Mouse (Mus musculus) hindbrain, postnatal 0 days (tissue): ENCODE results near the gene Nalcn. TPM values are rescaled to one million over a fixed set of nuclear protein-coding genes. Genes with fewer than 3 reads are reported as not detected.

Source experiments
- ATAC-seq: fragments of 200-750 bp; cut with Nextera tagmentation; 2 replicates; pipeline ENCODE4 v1.8.0; 2017; ENCODE audit warnings: mild to moderate bottlenecking, moderate TSS enrichment, moderate library complexity
- DNase-seq: peaks from one replicate; pipeline ENCODE4 v3.0.0-alpha.2; 2015; ENCODE audit warnings: low spot score
- H3K27ac ChIP-seq: fragments of 300-500 bp; sonication (generic); 2 replicates; pipeline ENCODE4 v1.5.1; 2014; ENCODE audit warnings: mild to moderate bottlenecking
- H3K27me3 ChIP-seq: fragments of 300-500 bp; sonication (generic); 2 replicates; pipeline ENCODE4 v1.6.1; 2014; ENCODE audit warnings: low read length, mixed read lengths; ENCODE audit not compliant: insufficient read depth
- H3K36me3 ChIP-seq: fragments of 300-500 bp; sonication (generic); 2 replicates; pipeline ENCODE4 v1.6.1; 2014; ENCODE audit warnings: low read length, mixed read lengths; ENCODE audit not compliant: insufficient read depth
- H3K4me1 ChIP-seq: fragments of 300-500 bp; sonication (generic); 2 replicates; pipeline ENCODE4 v1.6.1; 2014; ENCODE audit warnings: antibody characterized with exemption, low read length, mixed read lengths; ENCODE audit not compliant: insufficient read depth
- H3K4me2 ChIP-seq: fragments of 300-500 bp; sonication (generic); 2 replicates; pipeline ENCODE4 v1.6.1; 2014; ENCODE audit warnings: low read depth, mild to moderate bottlenecking, low read length, moderate library complexity, mixed read lengths
- H3K4me3 ChIP-seq: fragments of 300-500 bp; sonication (generic); 2 replicates; pipeline ENCODE4 v1.5.1; 2014; ENCODE audit warnings: low read length
- H3K9ac ChIP-seq: fragments of 300-500 bp; sonication (generic); replicated peaks from 2 replicates; pipeline ENCODE4 v1.6.1; 2014; ENCODE audit warnings: mild to moderate bottlenecking, low read length, moderate library complexity, mixed read lengths
- H3K9me3 ChIP-seq: fragments of 300-500 bp; sonication (generic); 2 replicates; pipeline ENCODE4 v1.6.1; 2016; ENCODE audit warnings: low read length, mixed read lengths
- CTCF ChIP-seq: IDR thresholded peaks from 2 replicates; pipeline ENCODE4 v1.5.1; 2016; ENCODE audit warnings: antibody characterized with exemption, control low read depth, low read depth
- WGBS: fragments of 180-500 bp; shearing (Covaris S2); extraction: QIAGEN DNeasy Blood & Tissue Kit; methylation state at CpG from one replicate; pipeline ENCODE4 v1.1.7; 2014; 5-methylcytosine and 5-hydroxymethylcytosine counted together
- polyA plus RNA-seq: library from polyadenylated mRNA; unstranded; fragments of >200 nt; fragmentation: Nextera tagmentation; extraction: Ambion mirVana; gene quantifications from 2 replicates; pipeline ENCODE4 v1.2.1, GENCODE M21; 2015
- total RNA-seq: library from RNA; depleted of rRNA; stranded (reverse); fragments of >200 nt; gene quantifications from 2 replicates; pipeline ENCODE4 v1.2.3, GENCODE M21; 2014

The Nalcn gene
- total and polyA plus RNA-seq, 2 experiments from 2014 or later = 12.8 to 45.5 TPM

GRCm38 (mm10) chr14:123566599-123566998 lies 60.3 kb downstream of the Nalcn start:
- Histone ChIP-seq H3K27me3 (no peaks in the 10 kb centered on the region), H3K4me1 (no peaks in the 10 kb centered on the region), H3K4me3 (no peak overlapping the region), H3K36me3 (no peaks in the 10 kb centered on the region), H3K9me3 (no peaks in the 10 kb centered on the region), H3K4me2 (no peak overlapping the region), H3K27ac (no peak overlapping the region), H3K9ac (no peak overlapping the region)
- TF ChIP-seq CTCF = no peak
- DNase-seq (no peak), ATAC-seq (no peak)
- 74% methylated on average over 2 of the region's 2 CpGs for WGBS

DNA sequence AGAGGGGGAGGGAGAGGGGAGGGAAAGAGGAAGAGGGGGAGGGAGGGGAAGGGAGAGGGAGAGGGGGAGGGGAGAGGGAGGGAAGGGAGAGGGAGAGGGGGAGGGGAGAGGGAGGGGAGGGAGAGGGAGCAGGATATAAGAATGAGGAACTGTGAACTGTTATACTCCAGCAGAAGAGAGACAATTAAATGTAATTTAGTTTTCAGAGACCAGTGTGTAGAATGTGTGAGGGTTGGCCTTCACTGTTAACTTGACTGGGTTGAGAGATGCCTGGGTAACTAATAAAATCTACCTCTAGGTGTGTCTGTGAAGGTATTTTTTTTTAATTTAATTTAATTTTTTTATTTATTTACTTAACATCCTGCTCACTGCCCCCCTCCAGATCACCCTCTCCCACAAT lies 71.4 kb downstream of the Nalcn start:
- Histone ChIP-seq H3K27me3 (no peaks in the 10 kb centered on the region), H3K36me3 (no peaks in the 10 kb centered on the region), H3K4me3 (no peak overlapping the region), H3K4me2 (no peak overlapping the region), H3K27ac (no peak overlapping the region), H3K4me1 (no peaks in the 10 kb centered on the region), H3K9me3 (no peaks in the 10 kb centered on the region), H3K9ac (no peak overlapping the region)
- no peak for DNase-seq
- no peak for ATAC-seq
- TF ChIP-seq CTCF = no peak

DNA sequence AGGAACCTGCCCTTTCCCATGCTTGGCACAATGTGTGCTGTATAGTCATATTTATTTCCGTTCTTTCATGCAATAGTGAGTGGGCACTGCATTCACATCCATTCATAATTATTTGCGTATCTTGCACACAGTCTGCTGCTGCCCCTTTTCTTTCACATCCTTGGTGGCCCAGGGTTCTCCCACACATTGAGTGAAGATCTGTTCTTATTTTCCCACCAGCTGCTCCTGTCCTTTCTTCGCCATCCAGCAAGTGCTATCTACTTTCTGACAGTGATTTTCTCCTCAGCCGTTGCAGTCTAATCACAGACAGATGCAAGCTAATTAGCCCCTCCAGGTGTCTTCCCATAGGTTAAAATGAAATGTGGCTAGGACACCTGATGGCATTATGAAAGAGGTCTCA lies 72.0 kb downstream of the Nalcn start:
- no peak for TF ChIP-seq CTCF
- peak; percentile 66; the same call in 1 of the 2 replicates for ATAC-seq

GRCm38 (mm10) chr14:123542362-123542761 lies 84.6 kb downstream of the Nalcn start:
- H3K9ac ChIP-seq = no peak overlapping the region
- no peaks in the 10 kb centered on the region for H3K27me3 ChIP-seq
- H3K9me3 ChIP-seq = no peaks in the 10 kb centered on the region
- no peak for ATAC-seq
- DNase-seq = no peak
- H3K27ac ChIP-seq = no peak overlapping the region
- no peaks in the 10 kb centered on the region for H3K4me1 ChIP-seq
- no peaks in the 10 kb centered on the region for H3K36me3 ChIP-seq
- peak; percentile 34; the same call in 1 of the 2 replicates for TF ChIP-seq CTCF
- no peak overlapping the region for H3K4me3 ChIP-seq
- no peak overlapping the region for H3K4me2 ChIP-seq

More for the DNA sequence above, 72.0 kb downstream of the Nalcn start:
- DNase-seq = peak; percentile 33
- Histone ChIP-seq H3K4me3 (no peak overlapping the region), H3K9ac (no peak overlapping the region), H3K4me2 (no peak overlapping the region), H3K9me3 (no peaks in the 10 kb centered on the region), H3K4me1 (no peaks in the 10 kb centered on the region), H3K27ac (no peak overlapping the region), H3K36me3 (no peaks in the 10 kb centered on the region), H3K27me3 (no peaks in the 10 kb centered on the region)
- 45% methylated on average over 4 of the region's 4 CpGs for WGBS

GRCm38 (mm10) chr14:123535636-123536035 lies 91.3 kb downstream of the Nalcn start:
- Histone ChIP-seq H3K9me3 (no peaks in the 10 kb centered on the region), H3K27ac (no peak overlapping the region), H3K9ac (no peak overlapping the region), H3K4me3 (no peak overlapping the region), H3K36me3 (no peaks in the 10 kb centered on the region), H3K4me1 (no peaks in the 10 kb centered on the region), H3K4me2 (no peak overlapping the region), H3K27me3 (no peaks in the 10 kb centered on the region)
- no peak for TF ChIP-seq CTCF
- 71% methylated on average over 2 of the region's 2 CpGs for WGBS
- DNase-seq (no peak), ATAC-seq (no peak)

GRCm38 (mm10) chr14:123533000-123533399 lies 93.9 kb downstream of the Nalcn start:
- no peak overlapping the region for H3K4me2 ChIP-seq
- H3K9ac ChIP-seq = no peak overlapping the region
- H3K9me3 ChIP-seq = no peaks in the 10 kb centered on the region
- no peaks in the 10 kb centered on the region for H3K4me1 ChIP-seq
- 90% methylated on average over 1 of the region's 1 CpGs for WGBS
- no peaks in the 10 kb centered on the region for H3K27me3 ChIP-seq
- no peak overlapping the region for H3K4me3 ChIP-seq
- H3K27ac ChIP-seq = no peak overlapping the region
- no peak for TF ChIP-seq CTCF
- no peaks in the 10 kb centered on the region for H3K36me3 ChIP-seq
- no peak for DNase-seq
- ATAC-seq = no peak

GRCm38 (mm10) chr14:123531271-123531670 lies 95.7 kb downstream of the Nalcn start:
- Histone ChIP-seq H3K36me3 (no peaks in the 10 kb centered on the region), H3K4me1 (no peaks in the 10 kb centered on the region), H3K4me3 (no peak overlapping the region), H3K27me3 (no peaks in the 10 kb centered on the region), H3K27ac (no peak overlapping the region), H3K9me3 (no peaks in the 10 kb centered on the region), H3K9ac (no peak overlapping the region), H3K4me2 (no peak overlapping the region)
- 19% methylated on average over 1 of the region's 1 CpGs for WGBS
- ATAC-seq (no peak), DNase-seq (no peak)
- TF ChIP-seq CTCF = no peak
